Mouse (Mus musculus): ENCODE data around the gene Rplp2. TPM values are rescaled to one million over a fixed set of nuclear protein-coding genes. Genes with fewer than 3 reads are reported as not detected.

The Rplp2 gene
- polyA plus RNA-seq, 1 experiment from 2014 or later = 787 TPM

- peaks cover 10% of the 10 kb centered on the region for H3K4me1 ChIP-seq (replicated peaks)
- H3K27me3 ChIP-seq = 0 out of 2 replicates have a peak, but pooled peaks cover 2% of the 10 kb centered on the region
- no peaks in the 10 kb centered on the region for H3K36me3 ChIP-seq
- no peak overlapping the region for H3K9ac ChIP-seq (replicated peaks)
- no peak overlapping the region for H3K4me3 ChIP-seq (replicated peaks)
- no peak overlapping the region for H3K27ac ChIP-seq
- no peak for ATAC-seq
- 77% methylated on average over 8 of the region's 8 CpGs for WGBS
- no peak overlapping the region for H3K4me2 ChIP-seq (replicated peaks)
- no peaks in the 10 kb centered on the region for H3K9me3 ChIP-seq
Observed at GRCm38 (mm10) chr7:141417731-141418681, 29.2 kb upstream of the Rplp2 start.

- H3K27ac ChIP-seq = no peak overlapping the region
- no peak for ATAC-seq
- no peak overlapping the region for H3K4me3 ChIP-seq (replicated peaks)
- H3K4me2 ChIP-seq (replicated peaks) = no peak overlapping the region
- H3K36me3 ChIP-seq = no peaks in the 10 kb centered on the region
- H3K4me1 ChIP-seq (replicated peaks) = peaks cover 5% of the 10 kb centered on the region; the same call in 1 of the 2 replicates
- H3K9ac ChIP-seq (replicated peaks) = no peak overlapping the region
- H3K27me3 ChIP-seq = 0 out of 2 replicates have a peak, but pooled peaks cover 2% of the 10 kb centered on the region
- no peaks in the 10 kb centered on the region for H3K9me3 ChIP-seq
- 78% methylated on average over 7 of the region's 7 CpGs for WGBS
Observed at GRCm38 (mm10) chr7:141418970-141419369, 28.2 kb upstream of the Rplp2 start.

GRCm38 (mm10) chr7:141420030-141420702 lies 27.0 kb upstream of the Rplp2 start:
- no peaks in the 10 kb centered on the region for H3K4me1 ChIP-seq (replicated peaks)
- H3K9me3 ChIP-seq = no peaks in the 10 kb centered on the region
- no peak overlapping the region for H3K4me3 ChIP-seq (replicated peaks)
- 0 out of 2 replicates have a peak, but pooled peaks cover 2% of the 10 kb centered on the region for H3K27me3 ChIP-seq
- ATAC-seq = no peak
- H3K27ac ChIP-seq = no peak overlapping the region
- no peak overlapping the region for H3K9ac ChIP-seq (replicated peaks)
- WGBS = 83% methylated on average over 9 of the region's 9 CpGs
- no peaks in the 10 kb centered on the region for H3K36me3 ChIP-seq
- H3K4me2 ChIP-seq (replicated peaks) = no peak overlapping the region

DNA sequence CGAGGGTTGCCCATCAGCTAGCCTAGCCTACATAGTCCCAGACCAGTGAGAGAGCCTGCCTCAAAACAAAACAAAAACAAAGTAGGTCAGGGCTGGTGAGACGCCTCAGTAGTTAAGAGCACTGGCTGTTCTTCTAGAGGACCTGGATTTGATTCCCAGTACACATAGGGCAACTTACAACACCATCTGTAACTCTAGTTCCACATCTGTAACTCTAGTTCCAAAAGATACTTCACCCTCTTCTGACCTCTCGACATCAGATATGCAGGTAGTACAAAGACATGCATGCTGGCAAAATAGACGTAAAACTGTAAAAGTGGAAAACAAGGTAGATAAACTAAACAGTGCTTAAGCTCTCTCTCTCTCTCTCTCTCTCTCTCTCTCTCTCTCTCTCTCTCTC lies 23.4 kb upstream of the Rplp2 start:
- Histone ChIP-seq H3K27me3 (0 out of 2 replicates have a peak, but pooled peaks cover 2% of the 10 kb centered on the region), H3K27ac (no peak overlapping the region), H3K4me3 (replicated peaks) (no peak overlapping the region), H3K4me1 (replicated peaks) (peaks cover 7% of the 10 kb centered on the region), H3K9ac (replicated peaks) (no peak overlapping the region), H3K4me2 (replicated peaks) (no peak overlapping the region), H3K9me3 (no peaks in the 10 kb centered on the region), H3K36me3 (peaks cover 17% of the 10 kb centered on the region; the same call in 1 of the 2 replicates)
- 74% methylated on average over 4 of the region's 4 CpGs for WGBS
- no peak for ATAC-seq

DNA sequence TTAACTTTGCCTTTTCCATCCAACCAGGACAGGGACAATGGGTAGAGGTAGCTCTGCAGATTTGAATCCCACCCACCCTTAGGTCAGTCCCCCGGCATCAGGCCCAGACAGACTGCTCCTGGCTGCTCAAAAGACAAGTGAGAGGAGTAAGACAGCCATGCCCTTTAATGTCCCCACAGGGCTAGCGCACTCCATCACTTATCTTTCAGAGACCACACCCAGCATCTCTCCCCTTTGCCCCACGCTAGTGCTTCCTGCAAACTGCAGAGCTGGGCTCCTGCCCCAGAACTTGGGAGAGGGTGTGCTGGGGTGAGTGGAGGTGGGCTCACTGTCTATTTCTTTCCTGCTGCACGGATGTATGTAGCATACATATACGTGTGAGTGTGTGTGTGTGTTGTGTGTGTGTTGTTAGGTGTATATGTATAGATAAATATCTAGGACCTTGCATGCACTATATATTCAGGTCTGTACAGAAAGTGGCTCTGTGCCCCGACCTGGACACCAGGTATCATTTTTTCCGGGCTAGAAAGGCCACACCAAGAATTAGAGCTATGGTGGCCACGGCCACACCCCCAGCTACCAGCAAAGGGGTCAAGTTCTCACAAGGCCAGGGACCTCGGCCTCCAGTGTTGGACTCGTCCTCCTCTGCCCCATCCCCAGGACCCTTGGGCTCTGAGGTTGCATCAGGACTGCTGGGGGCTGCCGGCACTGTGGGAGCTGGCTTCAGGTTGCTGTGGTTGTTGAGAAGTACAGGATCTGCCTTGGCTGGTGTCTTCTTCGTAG lies 20.0 kb upstream of the Rplp2 start:
- ATAC-seq = no peak
- Histone ChIP-seq H3K4me2 (replicated peaks) (no peak overlapping the region), H3K4me3 (replicated peaks) (no peak overlapping the region), H3K36me3 (peaks cover 38% of the 10 kb centered on the region), H3K4me1 (replicated peaks) (peaks cover 23% of the 10 kb centered on the region), H3K27me3 (no peaks in the 10 kb centered on the region), H3K9ac (replicated peaks) (no peak overlapping the region), H3K27ac (no peak overlapping the region), H3K9me3 (no peaks in the 10 kb centered on the region)
- WGBS = 87% methylated on average over 12 of the region's 12 CpGs

GRCm38 (mm10) chr7:141428701-141429100 lies 18.5 kb upstream of the Rplp2 start:
- Histone ChIP-seq H3K4me1 (replicated peaks) (peaks cover 39% of the 10 kb centered on the region), H3K9me3 (no peaks in the 10 kb centered on the region), H3K36me3 (peaks cover 54% of the 10 kb centered on the region), H3K9ac (replicated peaks) (peak overlapping the region; percentile 83), H3K27me3 (no peaks in the 10 kb centered on the region), H3K4me2 (replicated peaks) (peak overlapping the region; percentile 83), H3K27ac (peak overlapping the region; percentile 74), H3K4me3 (replicated peaks) (peak overlapping the region; percentile 57)
- 53% methylated on average over 5 of the region's 5 CpGs for WGBS
- no peak for ATAC-seq

DNA sequence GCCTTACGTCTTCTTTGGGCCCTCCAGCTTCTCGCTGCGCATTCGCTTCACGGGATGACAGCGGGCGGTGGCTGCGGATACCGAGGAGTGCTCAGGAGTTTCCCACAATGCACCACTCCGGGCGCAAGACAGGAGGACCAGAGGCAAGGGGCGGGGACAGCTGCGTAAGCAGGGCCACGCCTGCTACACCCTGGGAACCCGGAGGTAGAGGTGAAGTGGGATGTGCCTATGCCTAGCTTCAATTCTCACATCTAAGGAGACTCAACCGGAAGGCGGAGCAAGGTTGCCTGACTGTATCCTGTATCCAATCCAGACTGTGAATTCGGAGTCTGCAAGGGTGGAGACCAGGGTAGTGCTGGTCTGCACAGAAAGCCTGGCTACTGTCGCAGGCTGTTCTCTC lies 17.9 kb upstream of the Rplp2 start, which contains the start of gene Cend1:
TSS of gene Cend1 (minus strand) at position 182 of the 400 bp plus-strand sequence.
- H3K9ac ChIP-seq (replicated peaks) = peak within 1 kb of the TSS; percentile 83
- H3K27me3 ChIP-seq = no peaks in the 10 kb centered on the region
- peak within 1 kb of the TSS; percentile 83 for H3K4me2 ChIP-seq (replicated peaks)
- H3K4me3 ChIP-seq (replicated peaks) = peak within 1 kb of the TSS; percentile 57
- peak; percentile 79 for ATAC-seq
- H3K9me3 ChIP-seq = no peaks in the 10 kb centered on the region
- H3K4me1 ChIP-seq (replicated peaks) = peaks cover 45% of the 10 kb centered on the region
- 1% methylated on average over 19 of the region's 19 CpGs for WGBS
- H3K27ac ChIP-seq = peak within 1 kb of the TSS; percentile 74
- H3K36me3 ChIP-seq = peaks cover 54% of the 10 kb centered on the region

- peak; percentile 19 for ATAC-seq
- H3K27ac ChIP-seq = peak overlapping the region; percentile 74; the same call in 1 of the 2 replicates
- H3K4me3 ChIP-seq (replicated peaks) = peak overlapping the region; percentile 57
Observed at GRCm38 (mm10) chr7:141429840-141430584, 17.2 kb upstream of the Rplp2 start.

DNA sequence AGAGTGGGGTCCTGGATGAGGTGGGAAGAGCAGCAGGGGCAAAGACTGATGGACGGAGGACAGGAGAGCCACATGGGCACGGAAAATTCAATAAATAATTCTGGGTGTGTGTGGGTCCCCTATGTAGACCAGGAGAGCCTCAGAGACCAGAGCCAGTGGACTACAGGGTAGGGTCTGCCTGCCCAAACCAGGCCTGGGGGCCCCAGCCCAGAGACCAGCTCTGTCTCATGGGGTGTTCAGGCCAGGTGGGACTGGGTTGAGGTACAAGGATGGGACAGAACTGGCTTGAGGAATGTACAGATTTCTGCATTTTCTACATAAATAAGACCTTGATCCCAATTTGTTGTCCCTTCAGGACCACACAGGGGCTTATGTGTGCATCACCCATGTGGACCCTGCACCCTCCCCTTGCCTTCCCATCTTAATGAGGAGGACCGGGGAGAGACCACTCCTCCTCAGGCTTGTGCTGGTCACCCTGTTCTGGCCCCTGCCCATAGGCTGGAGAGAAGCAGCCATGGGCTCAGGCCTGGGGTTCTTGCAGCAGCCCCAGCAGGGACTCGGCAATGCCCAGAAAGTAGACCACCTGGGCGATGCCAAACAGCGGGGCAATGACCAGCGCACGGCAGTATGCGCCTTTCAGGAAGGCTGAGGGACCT lies 16.5 kb upstream of the Rplp2 start:
- H3K9ac ChIP-seq (replicated peaks) = no peak overlapping the region
- H3K27me3 ChIP-seq = no peaks in the 10 kb centered on the region
- H3K27ac ChIP-seq = no peak overlapping the region
- H3K36me3 ChIP-seq = peaks cover 54% of the 10 kb centered on the region
- H3K4me3 ChIP-seq (replicated peaks) = no peak overlapping the region
- peaks cover 59% of the 10 kb centered on the region for H3K4me1 ChIP-seq (replicated peaks)
- H3K4me2 ChIP-seq (replicated peaks) = peak overlapping the region; percentile 83; the same call in 1 of the 2 replicates
- 96% methylated on average over 9 of the region's 9 CpGs for WGBS
- no peak for ATAC-seq
- no peaks in the 10 kb centered on the region for H3K9me3 ChIP-seq

More at GRCm38 (mm10) chr7:141429840-141430584, 17.2 kb upstream of the Rplp2 start:
- Histone ChIP-seq H3K36me3 (peaks cover 54% of the 10 kb centered on the region), H3K4me1 (replicated peaks) (peaks cover 52% of the 10 kb centered on the region), H3K4me2 (replicated peaks) (peak overlapping the region; percentile 83), H3K9me3 (no peaks in the 10 kb centered on the region), H3K9ac (replicated peaks) (peak overlapping the region; percentile 83), H3K27me3 (no peaks in the 10 kb centered on the region)
- WGBS = 57% methylated on average over 9 of the region's 9 CpGs

DNA sequence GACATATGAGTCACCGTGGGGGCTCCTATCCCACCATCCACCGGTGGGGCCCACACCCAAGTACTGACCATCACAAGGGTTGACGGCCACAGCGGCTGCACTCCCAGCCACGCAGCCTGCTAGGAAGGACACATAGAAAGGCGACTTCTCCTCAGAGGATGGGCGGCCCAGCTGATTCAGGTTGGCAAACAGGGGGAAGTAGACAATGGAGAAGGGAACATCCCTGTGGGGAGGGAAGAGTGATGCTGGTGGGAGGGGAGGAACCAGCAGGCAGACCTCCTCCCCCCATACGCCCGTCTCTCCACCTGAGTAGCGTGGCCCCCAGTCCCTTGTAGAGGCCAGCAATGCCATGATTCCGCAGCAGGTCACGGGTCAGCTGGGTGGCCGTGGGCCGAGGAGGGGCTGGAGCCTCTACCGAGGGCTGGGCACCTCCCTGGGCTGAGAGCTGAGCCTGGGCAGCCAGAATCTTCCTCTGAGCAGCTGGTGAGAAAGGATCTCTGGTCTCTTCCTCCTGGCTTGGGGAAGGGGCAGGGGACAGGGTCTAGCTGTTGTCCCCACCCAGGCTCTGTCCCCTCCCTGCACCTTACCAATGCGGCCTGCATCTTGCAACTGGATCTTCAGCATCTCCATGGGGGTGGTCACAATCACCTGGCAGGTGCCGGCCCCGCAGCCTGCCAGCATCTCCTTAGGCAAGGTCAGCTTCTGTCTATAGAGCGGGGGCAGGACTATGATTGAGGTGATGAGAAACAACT lies 15.6 kb upstream of the Rplp2 start:
- H3K9ac ChIP-seq (replicated peaks) = no peak overlapping the region
- no peaks in the 10 kb centered on the region for H3K9me3 ChIP-seq
- H3K36me3 ChIP-seq = peaks cover 47% of the 10 kb centered on the region
- ATAC-seq = no peak
- no peak overlapping the region for H3K27ac ChIP-seq
- H3K4me2 ChIP-seq (replicated peaks) = no peak overlapping the region
- no peaks in the 10 kb centered on the region for H3K27me3 ChIP-seq
- whole genome bisulfite sequencing = 94% methylated on average over 19 of the region's 19 CpGs
- H3K4me1 ChIP-seq (replicated peaks) = peaks cover 68% of the 10 kb centered on the region
- H3K4me3 ChIP-seq (replicated peaks) = no peak overlapping the region

Data from midbrain, embryonic 13.5 days (tissue).